Mouse (Mus musculus) limb, embryonic 13.5 days (tissue): ENCODE results near the gene Helz2. TPM values are rescaled to one million over a fixed set of nuclear protein-coding genes. Genes with fewer than 3 reads are reported as not detected.
"Not testable (repeated sequence)": the region's sequence is repeated elsewhere in the genome, so short reads cannot be mapped to it uniquely, and the experiment has no call there.

Experiments
- ATAC-seq: fragments of 200-750 bp; cut with Nextera tagmentation; 2 replicates; pipeline ENCODE4 v1.8.0; 2017; ENCODE audit warnings: low read depth, moderate number of reproducible peaks, moderate TSS enrichment; ENCODE audit not compliant: low FRiP score
- H3K27ac ChIP-seq: fragments of 300-500 bp; sonication (generic); 2 replicates; pipeline ENCODE4 v1.5.1; 2015; ENCODE audit warnings: inconsistent platforms, mild to moderate bottlenecking, moderate library complexity
- H3K27me3 ChIP-seq: fragments of 300-500 bp; sonication (generic); 2 replicates; pipeline ENCODE4 v1.6.1; 2015; ENCODE audit warnings: mild to moderate bottlenecking, inconsistent platforms
- H3K36me3 ChIP-seq: fragments of 300-500 bp; sonication (generic); 2 replicates; pipeline ENCODE4 v1.6.1; 2015; ENCODE audit warnings: inconsistent platforms, mild to moderate bottlenecking, moderate library complexity
- H3K4me1 ChIP-seq: fragments of 300-500 bp; sonication (generic); 2 replicates; pipeline ENCODE4 v1.6.1; 2015; ENCODE audit warnings: inconsistent platforms
- H3K4me2 ChIP-seq: fragments of 300-500 bp; sonication (generic); replicated peaks from 2 replicates; pipeline ENCODE4 v1.6.1; 2015; ENCODE audit warnings: inconsistent platforms, mild to moderate bottlenecking, moderate library complexity
- H3K4me3 ChIP-seq: fragments of 300-500 bp; sonication (generic); 2 replicates; pipeline ENCODE4 v1.5.1; 2015; ENCODE audit warnings: moderate library complexity, mild to moderate bottlenecking, inconsistent platforms
- H3K9ac ChIP-seq: fragments of 300-500 bp; sonication (generic); 2 replicates; pipeline ENCODE4 v1.6.1; 2015; ENCODE audit warnings: mild to moderate bottlenecking, inconsistent platforms
- H3K9me3 ChIP-seq: fragments of 300-500 bp; sonication (generic); 2 replicates; pipeline ENCODE4 v1.6.1; 2016; ENCODE audit warnings: inconsistent platforms
- WGBS: fragments of 180-500 bp; shearing (Covaris S2); methylation state at CpG from one replicate; pipeline ENCODE4 v1.1.7; 2015; 5-methylcytosine and 5-hydroxymethylcytosine counted together
- polyA plus RNA-seq: library from polyadenylated mRNA; unstranded; fragments of >200 nt; fragmentation: Nextera tagmentation; extraction: Ambion mirVana; gene quantifications from 2 replicates; pipeline ENCODE4 v1.2.1, GENCODE M21; 2015

The Helz2 gene
- 1.6 and 1.8 TPM in 2 replicates for polyA plus RNA-seq

GRCm38 (mm10) chr2:181241602-181242313 is at the start of gene Helz2:
Helz2 (minus strand) TSS chr2:181242027.
- peak within 1 kb of the TSS; percentile 72 for H3K4me2 ChIP-seq
- peak; percentile 35; the same call in 1 of the 2 replicates for ATAC-seq
- peak within 1 kb of the TSS; percentile 72 for H3K9ac ChIP-seq
- peaks cover 11% of the 10 kb centered on the region; the same call in 1 of the 2 replicates for H3K36me3 ChIP-seq
- H3K27me3 ChIP-seq, result no peaks in the 10 kb centered on the region
- WGBS, result 5% methylated on average over 16 of the region's 16 CpGs
- H3K9me3 ChIP-seq, result no peaks in the 10 kb centered on the region
- peak within 1 kb of the TSS; percentile 51 for H3K4me3 ChIP-seq
- H3K27ac ChIP-seq, result no peak within 1 kb of the TSS
- peaks cover 14% of the 10 kb centered on the region for H3K4me1 ChIP-seq

GRCm38 (mm10) chr2:181290937-181291336 is 49.1 kb upstream of the Helz2 start:
- no peak overlapping the region for H3K27ac ChIP-seq
- no peak overlapping the region for H3K9ac ChIP-seq
- no peak overlapping the region for H3K4me3 ChIP-seq
- H3K4me1 ChIP-seq, result peaks cover 16% of the 10 kb centered on the region
- H3K9me3 ChIP-seq, result no peaks in the 10 kb centered on the region
- 79% methylated on average over 1 of the region's 1 CpGs for WGBS
- no peaks in the 10 kb centered on the region for H3K27me3 ChIP-seq
- ATAC-seq, result no peak
- H3K36me3 ChIP-seq, result peaks cover 3% of the 10 kb centered on the region
- no peak overlapping the region for H3K4me2 ChIP-seq

GRCm38 (mm10) chr2:181288691-181289090 is 46.9 kb upstream of the Helz2 start:
- H3K9ac ChIP-seq, result peak overlapping the region; percentile 87
- no peak for ATAC-seq
- no peak overlapping the region; the same call in 1 of the 2 replicates for H3K27ac ChIP-seq

GRCm38 (mm10) chr2:181287958-181288350 is 46.1 kb upstream of the Helz2 start, which contains the start of gene Gmeb2:
Gmeb2 (minus strand) TSS chr2:181288035.
- WGBS, result 8% methylated on average over 34 of the region's 38 CpGs
- H3K9me3 ChIP-seq, H3K27me3 ChIP-seq: not testable (repeated sequence)
- H3K36me3 ChIP-seq, result peaks cover 22% of the 10 kb centered on the region
- peak within 1 kb of the TSS; percentile 68 for H3K4me2 ChIP-seq
- peaks cover 16% of the 10 kb centered on the region for H3K4me1 ChIP-seq
- peak within 1 kb of the TSS; percentile 63 for H3K4me3 ChIP-seq
- peak within 1 kb of the TSS; percentile 94 for H3K27ac ChIP-seq
- ATAC-seq, result peak; percentile 97
- peak within 1 kb of the TSS; percentile 87 for H3K9ac ChIP-seq

More at GRCm38 (mm10) chr2:181288691-181289090, 46.9 kb upstream of the Helz2 start:
- Histone ChIP-seq H3K4me1 (peaks cover 16% of the 10 kb centered on the region), H3K9me3 (no peaks in the 10 kb centered on the region), H3K27me3 (no peaks in the 10 kb centered on the region), H3K4me2 (peak overlapping the region; percentile 64), H3K4me3 (peak overlapping the region; percentile 63), H3K36me3 (peaks cover 16% of the 10 kb centered on the region)
- WGBS, result 76% methylated on average over 3 of the region's 3 CpGs

GRCm38 (mm10) chr2:181287338-181287957 is 45.6 kb upstream of the Helz2 start:
- no peaks in the 10 kb centered on the region for H3K9me3 ChIP-seq
- H3K36me3 ChIP-seq, result peaks cover 22% of the 10 kb centered on the region
- H3K4me1 ChIP-seq, result peaks cover 16% of the 10 kb centered on the region
- under 1% methylated on average over 41 of the region's 71 CpGs for WGBS
- H3K27me3 ChIP-seq, result no peaks in the 10 kb centered on the region
- peak overlapping the region; percentile 63 for H3K4me3 ChIP-seq
- H3K27ac ChIP-seq, result peak overlapping the region; percentile 94
- H3K4me2 ChIP-seq, result peak overlapping the region; percentile 68
- peak; percentile 82 for ATAC-seq
- H3K9ac ChIP-seq, result peak overlapping the region; percentile 87

- Histone ChIP-seq H3K9me3 (no peaks in the 10 kb centered on the region), H3K4me2 (peak overlapping the region; percentile 68), H3K4me3 (peak overlapping the region; percentile 63), H3K4me1 (peaks cover 16% of the 10 kb centered on the region), H3K9ac (peak overlapping the region; percentile 87), H3K27ac (peak overlapping the region; percentile 94), H3K36me3 (peaks cover 27% of the 10 kb centered on the region), H3K27me3 (no peaks in the 10 kb centered on the region)
- ATAC-seq, result no peak
- 51% methylated on average over 6 of the region's 6 CpGs for WGBS
These were observed 45.0 kb upstream of the Helz2 start for GRCm38 (mm10) chr2:181286629-181287337.

- Histone ChIP-seq H3K4me1 (no peaks in the 10 kb centered on the region), H3K27ac (no peak overlapping the region), H3K36me3 (peaks cover 62% of the 10 kb centered on the region), H3K4me3 (no peak overlapping the region), H3K9ac (no peak overlapping the region), H3K27me3 (no peaks in the 10 kb centered on the region), H3K4me2 (no peak overlapping the region), H3K9me3 (no peaks in the 10 kb centered on the region)
- WGBS, result 91% methylated on average over 1 of the region's 1 CpGs
- ATAC-seq, result no peak
These were observed 38.1 kb upstream of the Helz2 start for GRCm38 (mm10) chr2:181279968-181280367.

- no peak for ATAC-seq
- Histone ChIP-seq H3K4me3 (no peak overlapping the region), H3K27me3 (no peaks in the 10 kb centered on the region), H3K4me1 (no peaks in the 10 kb centered on the region), H3K9ac (no peak overlapping the region), H3K36me3 (peaks cover 66% of the 10 kb centered on the region), H3K9me3 (no peaks in the 10 kb centered on the region), H3K4me2 (no peak overlapping the region), H3K27ac (no peak overlapping the region)
- 91% methylated on average over 3 of the region's 3 CpGs for WGBS
These were observed 36.0 kb upstream of the Helz2 start for GRCm38 (mm10) chr2:181277866-181278265.

GRCm38 (mm10) chr2:181276766-181277165 is 34.9 kb upstream of the Helz2 start:
- WGBS, result 88% methylated on average over 1 of the region's 1 CpGs
- H3K4me2 ChIP-seq, result no peak overlapping the region
- no peaks in the 10 kb centered on the region for H3K4me1 ChIP-seq
- no peak overlapping the region for H3K27ac ChIP-seq
- no peaks in the 10 kb centered on the region for H3K9me3 ChIP-seq
- ATAC-seq, result no peak
- H3K9ac ChIP-seq, result no peak overlapping the region
- no peak overlapping the region for H3K4me3 ChIP-seq
- H3K36me3 ChIP-seq, result peaks cover 68% of the 10 kb centered on the region
- H3K27me3 ChIP-seq, result no peaks in the 10 kb centered on the region

- no peaks in the 10 kb centered on the region for H3K9me3 ChIP-seq
- no peak overlapping the region for H3K27ac ChIP-seq
- H3K36me3 ChIP-seq, result peaks cover 84% of the 10 kb centered on the region
- H3K4me2 ChIP-seq, result no peak overlapping the region
- no peaks in the 10 kb centered on the region for H3K27me3 ChIP-seq
- ATAC-seq, result no peak
- no peaks in the 10 kb centered on the region for H3K4me1 ChIP-seq
- H3K9ac ChIP-seq, result no peak overlapping the region
- H3K4me3 ChIP-seq, result no peak overlapping the region
- 87% methylated on average over 4 of the region's 4 CpGs for WGBS
These were observed 32.8 kb upstream of the Helz2 start for GRCm38 (mm10) chr2:181274639-181275038.

GRCm38 (mm10) chr2:181273829-181274228 is 32.0 kb upstream of the Helz2 start:
- Histone ChIP-seq H3K27ac (no peak overlapping the region), H3K9ac (no peak overlapping the region), H3K4me3 (no peak overlapping the region), H3K9me3 (no peaks in the 10 kb centered on the region), H3K36me3 (peaks cover 81% of the 10 kb centered on the region), H3K27me3 (no peaks in the 10 kb centered on the region), H3K4me2 (no peak overlapping the region), H3K4me1 (no peaks in the 10 kb centered on the region)
- 91% methylated on average over 2 of the region's 2 CpGs for WGBS
- no peak for ATAC-seq

GRCm38 (mm10) chr2:181272092-181272491 is 30.3 kb upstream of the Helz2 start:
- H3K4me2 ChIP-seq, result no peak overlapping the region
- ATAC-seq, result no peak
- no peak overlapping the region for H3K9ac ChIP-seq
- no peaks in the 10 kb centered on the region for H3K9me3 ChIP-seq
- H3K27ac ChIP-seq, result no peak overlapping the region
- H3K4me1 ChIP-seq, result no peaks in the 10 kb centered on the region
- H3K36me3 ChIP-seq, result peaks cover 75% of the 10 kb centered on the region
- 94% methylated on average over 2 of the region's 2 CpGs for WGBS
- no peaks in the 10 kb centered on the region for H3K27me3 ChIP-seq
- no peak overlapping the region for H3K4me3 ChIP-seq
